Mouse (Mus musculus) cerebral cortex, adult 2 months (tissue): Measurements from ENCODE around the gene Rabggtb.

Experiments
- WGBS: fragments of 180-500 bp; shearing (Covaris S2); methylation state at CpG from one replicate; pipeline ENCODE4 v1.1.7; 2018; 5-methylcytosine and 5-hydroxymethylcytosine counted together

Rabggtb gene

GRCm38 (mm10) chr3:153864636-153865429 is 48.0 kb downstream of the Rabggtb start:
- 88% methylated on average over 4 of the region's 4 CpGs for WGBS

- WGBS, result 74% methylated on average over 2 of the region's 2 CpGs
These were observed 49.0 kb downstream of the Rabggtb start for GRCm38 (mm10) chr3:153863816-153864215.

- WGBS, result 92% methylated on average over 8 of the region's 8 CpGs
These were observed 52.4 kb downstream of the Rabggtb start for GRCm38 (mm10) chr3:153860392-153860791.

- WGBS, result 88% methylated on average over 10 of the region's 10 CpGs
These were observed 54.3 kb downstream of the Rabggtb start for GRCm38 (mm10) chr3:153858350-153859001.
